Mouse (Mus musculus): Measurements from ENCODE around the gene Hacd4. TPM values are rescaled to one million over a fixed set of nuclear protein-coding genes. Genes with fewer than 3 reads are reported as not detected.

Hacd4 gene
- total and polyA plus RNA-seq, 2 experiments from 2014 or later, result 3.7 to 4.7 TPM

- no peaks in the 10 kb centered on the region for H3K4me1 ChIP-seq (ENCODE audit: insufficient read depth, low read length)
- H3K4me2 ChIP-seq (ENCODE audit: low read depth, low read length, poor library complexity, severe bottlenecking), result no peak overlapping the region
- no peak for ATAC-seq (ENCODE audit: low FRiP score)
- no peaks in the 10 kb centered on the region for H3K27me3 ChIP-seq (ENCODE audit: insufficient read depth, low read length)
- no peak overlapping the region for H3K4me3 ChIP-seq (ENCODE audit: low read depth, low read length)
- no peaks in the 10 kb centered on the region for H3K9me3 ChIP-seq (ENCODE audit: low read length)
- no peaks in the 10 kb centered on the region for H3K36me3 ChIP-seq (ENCODE audit: insufficient read depth, low read length)
- TF ChIP-seq CTCF (IDR thresholded peaks at IDR 0.05), result no peak
- no peak for DNase-seq (ENCODE audit: low spot score)
- H3K9ac ChIP-seq (replicated peaks; ENCODE audit: low read length, poor library complexity, severe bottlenecking), result no peak overlapping the region
- no peak overlapping the region for H3K27ac ChIP-seq (ENCODE audit: low read depth, low read length)
Measured at GRCm38 (mm10) chr4:88424563-88424962, 14.2 kb downstream of the Hacd4 start.

GRCm38 (mm10) chr4:88419378-88419777 lies 19.4 kb downstream of the Hacd4 start:
- Histone ChIP-seq H3K4me1 (ENCODE audit: insufficient read depth, low read length) (no peaks in the 10 kb centered on the region), H3K4me2 (ENCODE audit: low read depth, low read length, poor library complexity, severe bottlenecking) (no peak overlapping the region), H3K9me3 (ENCODE audit: low read length) (no peaks in the 10 kb centered on the region), H3K4me3 (ENCODE audit: low read depth, low read length) (no peak overlapping the region), H3K27ac (ENCODE audit: low read depth, low read length) (no peak overlapping the region), H3K36me3 (ENCODE audit: insufficient read depth, low read length) (0 out of 2 replicates have a peak, but pooled peaks cover 3% of the 10 kb centered on the region), H3K9ac (replicated peaks; ENCODE audit: low read length, poor library complexity, severe bottlenecking) (no peak overlapping the region), H3K27me3 (ENCODE audit: insufficient read depth, low read length) (no peaks in the 10 kb centered on the region)
- DNase-seq (ENCODE audit: low spot score) (no peak), ATAC-seq (ENCODE audit: low FRiP score) (no peak)
- whole genome bisulfite sequencing, result 94% methylated on average over 5 of the region's 5 CpGs
- TF ChIP-seq CTCF (IDR thresholded peaks at IDR 0.05), result no peak

DNA sequence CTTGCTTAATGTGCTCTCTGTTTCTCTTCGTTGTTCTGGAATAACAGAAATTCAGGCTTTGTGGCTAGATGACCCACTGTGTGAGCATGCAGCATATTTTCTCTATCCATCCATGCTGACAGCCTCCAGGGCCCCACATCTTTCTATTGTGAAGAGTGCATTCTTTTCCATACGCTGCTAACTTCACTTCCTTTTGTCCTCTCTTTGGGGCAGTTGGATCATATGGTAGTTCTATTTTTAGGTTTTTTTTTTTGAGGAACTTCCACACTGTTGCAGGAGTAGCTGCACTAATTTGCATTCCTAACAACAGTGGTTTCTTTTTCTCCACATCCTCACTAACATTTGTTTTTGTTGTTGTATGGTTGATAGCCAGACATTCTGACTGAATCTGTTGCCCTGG lies 23.7 kb downstream of the Hacd4 start:
- no peak for DNase-seq (ENCODE audit: low spot score)
- Histone ChIP-seq H3K4me1 (ENCODE audit: insufficient read depth, low read length) (no peaks in the 10 kb centered on the region), H3K36me3 (ENCODE audit: insufficient read depth, low read length) (peaks cover 6% of the 10 kb centered on the region), H3K27ac (ENCODE audit: low read depth, low read length) (no peak overlapping the region), H3K9me3 (ENCODE audit: low read length) (no peaks in the 10 kb centered on the region), H3K4me2 (ENCODE audit: low read depth, low read length, poor library complexity, severe bottlenecking) (no peak overlapping the region), H3K9ac (replicated peaks; ENCODE audit: low read length, poor library complexity, severe bottlenecking) (no peak overlapping the region), H3K4me3 (ENCODE audit: low read depth, low read length) (no peak overlapping the region), H3K27me3 (ENCODE audit: insufficient read depth, low read length) (no peaks in the 10 kb centered on the region)
- no peak for ATAC-seq (ENCODE audit: low FRiP score)
- TF ChIP-seq CTCF (IDR thresholded peaks at IDR 0.05), result no peak
- 37% methylated on average over 2 of the region's 2 CpGs for WGBS

- no peak for ATAC-seq (ENCODE audit: low FRiP score)
- H3K36me3 ChIP-seq (ENCODE audit: insufficient read depth, low read length), result peaks cover 3% of the 10 kb centered on the region
- WGBS, result 87% methylated on average over 2 of the region's 2 CpGs
Measured at GRCm38 (mm10) chr4:88412331-88412730, 26.4 kb downstream of the Hacd4 start.

GRCm38 (mm10) chr4:88409279-88409678 lies 29.4 kb downstream of the Hacd4 start:
- TF ChIP-seq CTCF (IDR thresholded peaks at IDR 0.05), result no peak
- Histone ChIP-seq H3K27me3 (ENCODE audit: insufficient read depth, low read length) (no peaks in the 10 kb centered on the region), H3K4me1 (ENCODE audit: insufficient read depth, low read length) (no peaks in the 10 kb centered on the region), H3K9ac (replicated peaks; ENCODE audit: low read length, poor library complexity, severe bottlenecking) (no peak overlapping the region), H3K36me3 (ENCODE audit: insufficient read depth, low read length) (peaks cover 3% of the 10 kb centered on the region), H3K9me3 (ENCODE audit: low read length) (no peaks in the 10 kb centered on the region), H3K4me3 (ENCODE audit: low read depth, low read length) (no peak overlapping the region), H3K4me2 (ENCODE audit: low read depth, low read length, poor library complexity, severe bottlenecking) (no peak overlapping the region), H3K27ac (ENCODE audit: low read depth, low read length) (no peak overlapping the region)
- no peak for DNase-seq (ENCODE audit: low spot score)
- WGBS, result 94% methylated on average over 4 of the region's 4 CpGs
- no peak for ATAC-seq (ENCODE audit: low FRiP score)

More at GRCm38 (mm10) chr4:88412331-88412730, 26.4 kb downstream of the Hacd4 start:
- H3K4me1 ChIP-seq (ENCODE audit: insufficient read depth, low read length), result no peaks in the 10 kb centered on the region
- TF ChIP-seq CTCF (IDR thresholded peaks at IDR 0.05), result no peak
- no peak overlapping the region for H3K27ac ChIP-seq (ENCODE audit: low read depth, low read length)
- DNase-seq (ENCODE audit: low spot score), result no peak
- no peaks in the 10 kb centered on the region for H3K27me3 ChIP-seq (ENCODE audit: insufficient read depth, low read length)
- no peak overlapping the region for H3K4me2 ChIP-seq (ENCODE audit: low read depth, low read length, poor library complexity, severe bottlenecking)
- no peaks in the 10 kb centered on the region for H3K9me3 ChIP-seq (ENCODE audit: low read length)
- H3K4me3 ChIP-seq (ENCODE audit: low read depth, low read length), result no peak overlapping the region
- no peak overlapping the region for H3K9ac ChIP-seq (replicated peaks; ENCODE audit: low read length, poor library complexity, severe bottlenecking)

DNA sequence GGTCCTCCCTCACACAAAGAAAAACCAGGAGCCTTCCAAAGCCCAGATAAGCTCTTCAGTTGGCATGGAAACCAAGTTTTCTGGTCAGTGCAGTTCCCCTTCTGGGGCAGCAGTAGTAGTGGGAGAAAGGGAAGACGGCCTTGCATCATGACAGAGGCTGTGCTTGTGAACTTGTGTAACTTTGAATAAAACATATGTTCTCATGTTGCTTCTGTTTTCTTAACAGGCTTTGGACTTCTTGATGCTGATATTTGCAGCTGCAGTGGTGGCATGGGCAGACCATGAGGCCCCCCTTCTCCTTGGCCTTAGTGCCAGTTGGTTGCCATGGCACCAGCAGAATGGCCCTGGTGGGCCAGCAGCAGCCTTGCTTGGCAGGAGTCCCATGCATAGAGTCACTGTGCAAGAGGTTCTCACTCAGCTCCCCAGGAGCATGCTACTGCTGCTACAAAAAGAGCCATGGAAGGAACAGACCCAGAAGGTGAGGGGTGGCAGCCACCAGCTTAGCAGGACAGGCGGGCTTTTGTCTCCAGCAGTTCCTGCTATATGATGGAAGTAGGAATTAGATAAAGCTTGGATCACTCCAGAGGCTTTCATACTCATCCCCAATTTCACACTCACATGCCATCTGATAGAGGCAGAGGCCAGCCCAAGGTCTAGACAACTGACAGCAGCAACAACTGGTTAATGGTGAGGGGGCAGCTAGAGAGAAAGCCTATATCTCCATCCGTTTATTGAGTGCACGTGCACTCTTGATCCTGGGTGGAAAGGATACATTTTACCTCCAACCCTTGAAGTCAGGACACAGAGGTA lies 31.6 kb downstream of the Hacd4 start:
- TF ChIP-seq CTCF (IDR thresholded peaks at IDR 0.05), result no peak
- no peaks in the 10 kb centered on the region for H3K9me3 ChIP-seq (ENCODE audit: low read length)
- ATAC-seq (ENCODE audit: low FRiP score) (peak; percentile 90), DNase-seq (ENCODE audit: low spot score) (peak; percentile 88)
- no peaks in the 10 kb centered on the region for H3K27me3 ChIP-seq (ENCODE audit: insufficient read depth, low read length)
- no peak overlapping the region for H3K4me2 ChIP-seq (ENCODE audit: low read depth, low read length, poor library complexity, severe bottlenecking)
- no peak overlapping the region for H3K27ac ChIP-seq (ENCODE audit: low read depth, low read length)
- H3K9ac ChIP-seq (replicated peaks; ENCODE audit: low read length, poor library complexity, severe bottlenecking), result no peak overlapping the region
- H3K4me3 ChIP-seq (ENCODE audit: low read depth, low read length), result no peak overlapping the region
- 48% methylated on average over 4 of the region's 4 CpGs for WGBS
- H3K36me3 ChIP-seq (ENCODE audit: insufficient read depth, low read length), result no peaks in the 10 kb centered on the region; the same call in none of the 2 replicates
- H3K4me1 ChIP-seq (ENCODE audit: insufficient read depth, low read length), result no peaks in the 10 kb centered on the region

Data from midbrain, postnatal 0 days (tissue).